Mouse (Mus musculus): ENCODE measurements around the gene Ccdc96. TPM values are rescaled to one million over a fixed set of nuclear protein-coding genes. Genes with fewer than 3 reads are reported as not detected.

Gene Ccdc96
- polyA plus RNA-seq (2012; rRNA removed), result 1.2 and 1.5 TPM in 2 replicates

DNA sequence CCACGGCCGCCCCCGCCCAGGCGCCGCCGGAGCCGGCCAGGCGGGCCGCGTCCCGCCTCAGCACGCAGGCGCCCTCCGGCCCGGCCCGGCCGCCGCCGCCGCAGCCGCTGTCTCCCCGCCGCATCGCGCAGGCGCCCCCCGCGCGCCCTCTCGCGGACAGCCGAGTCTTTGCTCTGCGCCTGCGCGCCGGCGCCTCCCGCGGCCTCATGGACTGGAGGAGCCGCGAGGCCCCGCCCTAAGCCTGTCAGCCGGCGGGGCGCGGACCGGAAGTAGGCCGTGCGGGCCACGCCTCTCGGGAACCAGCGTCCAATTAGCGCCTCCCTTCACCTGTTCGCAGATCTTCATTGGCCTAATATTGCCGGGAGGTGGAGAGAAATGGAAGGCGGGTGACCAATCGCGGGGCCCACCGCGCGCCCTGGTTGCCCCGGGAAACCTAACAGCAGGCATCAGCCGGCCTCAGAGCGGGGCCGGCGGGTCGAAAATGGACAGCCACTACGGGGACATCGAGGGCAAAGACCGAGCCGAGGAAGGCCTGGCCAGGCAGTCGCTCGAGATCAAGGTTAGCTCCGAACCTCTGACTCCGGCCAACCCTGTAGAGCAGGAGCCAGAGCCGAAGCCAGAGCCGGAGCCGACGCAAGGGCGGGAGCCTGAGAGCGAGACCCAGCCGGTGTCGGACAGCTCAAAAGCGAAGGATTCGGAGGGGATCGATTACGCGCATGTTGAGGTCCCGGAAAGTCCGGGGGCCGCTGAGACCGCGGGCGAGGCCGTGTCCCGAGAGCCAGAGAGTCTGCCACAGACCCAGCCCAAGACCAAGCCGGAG is at the start of gene Ccdc96, which contains the start of gene Tada2b:
Ccdc96 (plus strand) TSS at position 418 of the 820 bp plus-strand sequence.
Tada2b (minus strand) TSS at position 115 of the 820 bp plus-strand sequence.
- peak; percentile 97 to 98 for DNase-seq (ENCODE audit: extremely low spot score in 1 of 2, low spot score in 1 of 2)

DNA sequence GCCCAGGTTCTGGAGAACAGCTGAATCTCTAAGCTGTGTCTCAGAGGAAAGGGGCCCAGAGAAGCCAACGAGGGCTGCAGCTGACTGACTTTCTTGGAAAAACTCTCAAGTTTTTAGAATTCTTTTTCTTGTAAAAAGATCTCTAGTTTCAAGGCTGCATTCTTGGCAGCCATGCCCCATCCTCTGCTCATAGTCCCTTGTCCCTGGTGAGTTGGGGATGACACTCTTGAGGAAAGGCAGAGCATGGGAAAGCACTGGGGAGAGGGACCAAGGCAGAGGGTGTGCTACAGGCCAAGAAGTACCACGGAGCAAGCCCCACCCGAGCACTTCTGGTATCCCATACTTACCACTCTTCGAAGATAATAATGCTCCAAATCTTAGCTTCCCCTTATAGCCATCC is 47.5 kb upstream of the Ccdc96 start:
- no peak for DNase-seq (ENCODE audit: extremely low spot score in 1 of 2, low spot score in 1 of 2)

DNA sequence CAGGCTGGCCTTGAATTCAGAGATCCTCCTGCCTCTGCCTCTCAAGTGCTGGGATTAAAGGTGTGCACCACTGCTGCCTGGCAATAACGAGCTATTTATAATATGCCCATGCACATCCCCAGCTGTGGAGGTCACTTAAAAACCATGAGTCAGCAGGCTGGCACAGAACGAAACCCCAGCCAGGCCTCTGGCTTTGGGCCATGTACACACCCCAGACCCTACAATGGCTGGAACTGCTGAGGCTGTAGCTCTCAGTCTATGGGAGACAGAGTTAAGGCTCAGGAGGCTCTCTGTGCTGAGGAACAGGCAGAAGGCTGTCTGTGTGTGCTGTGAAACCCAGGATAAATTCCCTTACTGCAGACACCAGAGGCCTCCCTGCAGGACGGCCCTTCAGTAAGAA is 43.6 kb upstream of the Ccdc96 start:
- DNase-seq (ENCODE audit: extremely low spot score in 1 of 2, low spot score in 1 of 2), result no peak

DNA sequence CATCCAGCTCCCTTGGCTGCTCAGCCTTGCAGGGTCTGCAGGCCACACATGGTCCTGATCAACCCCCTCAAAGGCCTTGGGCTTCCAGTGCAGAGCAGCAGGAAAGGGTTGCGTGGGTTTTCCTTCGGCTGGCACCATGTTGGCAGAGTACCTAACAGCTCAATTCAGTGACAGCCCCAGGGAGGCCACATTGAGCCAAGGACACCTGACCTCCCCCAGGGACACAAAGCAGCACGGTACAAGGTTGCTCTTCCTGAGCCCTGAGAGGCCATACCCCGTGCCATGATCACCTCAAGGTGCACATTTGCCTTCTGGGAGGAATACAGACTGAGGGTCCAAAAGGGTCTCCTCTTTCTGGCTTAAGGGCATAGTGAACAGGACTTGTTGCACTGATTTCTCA is 39.8 kb upstream of the Ccdc96 start:
- DNase-seq (ENCODE audit: extremely low spot score in 1 of 2, low spot score in 1 of 2), result no peak

DNA sequence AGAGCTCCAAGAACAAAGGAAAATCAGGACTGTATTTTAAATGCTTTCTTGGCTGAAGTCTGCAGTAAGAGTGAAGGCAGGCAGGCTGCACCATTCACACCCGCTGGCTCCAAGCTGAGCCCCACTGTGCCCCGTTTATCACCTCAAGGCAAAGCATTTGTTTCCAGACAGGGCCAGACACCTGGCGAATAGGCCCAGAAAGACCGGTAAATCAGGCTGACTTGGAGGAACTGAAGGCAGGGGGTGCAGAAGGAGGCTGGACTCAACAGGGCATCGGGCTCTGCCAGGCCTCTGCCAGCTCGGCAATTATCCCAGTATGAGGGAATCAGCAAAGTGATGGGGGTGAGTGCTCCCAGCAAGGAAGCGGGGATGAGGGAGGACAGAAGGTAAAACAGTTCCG is 39.4 kb upstream of the Ccdc96 start:
- DNase-seq (ENCODE audit: extremely low spot score in 1 of 2, low spot score in 1 of 2), result no peak

DNA sequence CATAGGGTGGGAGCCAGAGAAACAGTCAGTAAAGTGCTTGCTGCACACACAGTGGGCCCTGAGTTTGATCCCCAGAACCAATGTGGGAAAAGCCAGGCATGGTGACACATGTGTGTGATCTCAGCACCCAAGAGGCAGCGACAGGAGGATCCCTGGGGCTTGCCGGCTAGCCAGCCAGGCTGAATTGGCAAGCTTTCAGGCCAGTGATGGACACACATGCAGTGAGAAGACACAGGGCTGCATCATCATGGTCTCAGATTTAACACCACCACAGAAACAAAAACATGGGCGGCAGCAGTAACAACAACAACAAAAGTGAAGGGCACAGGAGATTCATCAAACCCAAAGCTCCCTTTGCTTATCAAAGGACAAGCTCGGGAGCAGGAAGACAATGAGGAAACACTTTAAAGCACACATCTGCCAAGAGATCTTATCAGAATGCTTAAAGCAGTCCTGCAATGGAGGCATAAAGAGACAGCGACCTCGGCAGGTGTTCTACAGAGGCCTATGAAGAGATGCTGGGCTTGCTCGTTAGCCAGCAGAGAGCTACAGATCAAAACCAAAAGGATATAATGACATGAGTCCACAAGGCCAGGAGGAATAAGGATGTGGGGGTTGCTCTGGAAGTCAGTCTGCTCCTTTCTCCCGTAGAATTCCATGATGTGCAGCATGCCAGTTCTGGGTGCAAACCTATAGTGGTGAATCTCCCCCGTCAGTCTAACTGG is 38.1 kb upstream of the Ccdc96 start:
- no peak for DNase-seq (ENCODE audit: extremely low spot score in 1 of 2, low spot score in 1 of 2)

DNA sequence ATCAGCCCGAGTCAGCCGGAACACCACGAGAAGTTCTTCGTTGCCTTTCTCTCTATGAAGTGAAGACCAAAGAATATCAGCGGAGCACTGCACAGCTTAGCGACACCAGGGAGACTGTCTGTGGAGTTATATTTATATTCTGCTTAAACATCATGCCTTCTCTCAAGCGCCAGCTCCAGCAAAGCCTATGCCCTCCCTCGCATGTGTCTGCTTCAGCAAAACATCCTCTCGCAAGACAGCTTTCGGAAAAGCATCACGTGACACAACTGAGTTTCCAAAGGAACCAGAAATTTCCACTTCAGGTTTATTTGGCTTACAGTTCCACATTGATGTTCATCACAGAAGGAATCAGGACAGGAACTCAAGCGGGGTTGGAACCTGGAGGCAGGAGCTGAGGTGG is 36.5 kb upstream of the Ccdc96 start:
- no peak for DNase-seq (ENCODE audit: extremely low spot score in 1 of 2, low spot score in 1 of 2)

DNA sequence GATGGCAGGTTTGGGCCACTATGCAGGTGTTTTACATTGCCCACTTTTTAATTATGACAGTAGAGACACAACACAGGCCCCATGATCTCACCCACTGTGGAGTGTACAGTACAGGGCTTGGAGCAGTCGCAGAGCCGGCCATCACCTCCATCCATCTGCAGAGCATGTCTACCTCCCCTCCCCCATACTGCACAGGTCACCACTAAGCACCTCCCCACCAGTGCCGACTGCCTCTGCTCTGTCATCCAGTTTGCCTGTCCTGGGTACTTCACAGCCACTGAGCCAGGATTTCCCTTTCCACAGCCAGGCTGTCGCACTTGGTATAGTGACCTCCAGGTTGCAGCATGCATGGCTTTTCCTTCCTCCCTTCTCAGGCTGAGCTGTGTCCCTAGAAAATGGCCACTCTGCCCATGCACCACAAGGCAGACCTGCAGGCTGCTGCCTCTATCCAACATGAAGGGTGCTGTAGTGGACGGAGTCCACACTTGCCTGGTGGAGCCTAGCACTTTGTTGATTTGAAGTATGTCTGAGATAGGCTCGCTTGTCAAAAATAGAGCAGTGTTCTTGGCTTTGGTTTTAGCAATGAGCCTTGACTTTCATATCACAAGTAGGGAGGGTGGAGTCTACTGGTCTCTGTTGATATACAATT is 34.6 kb upstream of the Ccdc96 start:
- DNase-seq (ENCODE audit: extremely low spot score in 1 of 2, low spot score in 1 of 2), result no peak

DNA sequence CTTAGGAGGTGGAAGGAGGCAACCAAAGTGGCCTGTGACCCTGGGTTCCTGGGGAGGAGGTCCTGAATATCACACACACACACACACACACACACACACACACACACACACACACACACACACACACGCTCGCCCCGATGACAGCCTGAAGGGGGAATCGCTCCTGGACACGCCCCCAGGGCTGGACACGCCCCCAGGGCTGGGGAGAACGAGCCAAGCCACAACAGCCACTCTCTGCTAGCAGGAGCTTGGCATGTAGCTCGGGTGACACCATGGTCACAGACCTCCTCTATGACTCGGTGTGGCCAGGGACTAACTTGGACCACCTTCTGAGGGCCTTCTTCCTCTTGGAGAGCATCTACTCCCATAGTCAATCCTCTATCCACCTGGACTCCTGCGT is 33.3 kb upstream of the Ccdc96 start:
- no peak for DNase-seq (ENCODE audit: extremely low spot score in 1 of 2, low spot score in 1 of 2)

DNA sequence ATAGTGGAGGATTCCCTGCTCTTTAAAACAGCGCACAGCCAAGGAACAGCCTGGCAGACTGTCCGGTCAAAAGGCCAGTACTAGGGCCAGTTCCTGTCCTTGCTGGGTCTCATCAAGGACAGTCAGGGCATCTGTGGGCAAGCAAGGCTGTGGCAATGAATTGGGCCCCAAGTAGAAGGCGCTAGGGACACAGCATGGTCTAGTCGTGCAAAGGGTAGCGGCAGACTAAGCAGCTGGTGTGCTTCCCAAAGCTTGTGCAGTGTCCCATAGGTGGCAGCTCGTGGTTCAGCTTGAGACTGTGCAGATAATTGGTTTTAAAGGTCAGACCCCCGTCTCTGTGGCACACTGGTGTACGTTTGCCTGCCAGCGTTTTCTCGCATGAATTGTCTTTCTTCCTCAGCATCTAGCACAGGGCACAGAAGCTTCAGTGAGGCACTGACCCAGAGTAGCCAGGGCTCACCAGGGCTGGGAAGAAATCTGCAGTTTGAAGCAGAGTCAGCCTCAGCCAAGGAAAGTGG is 32.5 kb upstream of the Ccdc96 start:
- no peak for DNase-seq (ENCODE audit: extremely low spot score in 1 of 2, low spot score in 1 of 2)

DNA sequence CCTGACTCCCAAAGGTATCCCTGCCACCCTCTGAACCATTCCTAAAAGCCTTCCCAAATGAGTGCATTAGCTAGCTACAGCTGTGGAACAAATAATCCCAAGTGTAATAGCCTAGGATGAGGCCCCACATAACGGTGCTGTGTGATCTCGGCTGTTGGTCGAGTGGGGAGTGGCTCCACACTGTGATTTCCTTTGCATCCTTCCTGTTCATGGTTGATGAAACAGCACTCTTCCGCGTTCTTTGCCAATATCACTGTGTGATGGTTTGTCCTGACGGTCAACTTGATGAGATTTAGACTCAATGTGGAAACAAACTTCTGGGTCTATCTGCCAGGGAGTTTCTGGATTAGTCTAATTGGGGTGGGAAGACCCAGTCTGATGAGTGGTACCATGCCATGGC is 31.6 kb upstream of the Ccdc96 start:
- no peak for DNase-seq (ENCODE audit: extremely low spot score in 1 of 2, low spot score in 1 of 2)

DNA sequence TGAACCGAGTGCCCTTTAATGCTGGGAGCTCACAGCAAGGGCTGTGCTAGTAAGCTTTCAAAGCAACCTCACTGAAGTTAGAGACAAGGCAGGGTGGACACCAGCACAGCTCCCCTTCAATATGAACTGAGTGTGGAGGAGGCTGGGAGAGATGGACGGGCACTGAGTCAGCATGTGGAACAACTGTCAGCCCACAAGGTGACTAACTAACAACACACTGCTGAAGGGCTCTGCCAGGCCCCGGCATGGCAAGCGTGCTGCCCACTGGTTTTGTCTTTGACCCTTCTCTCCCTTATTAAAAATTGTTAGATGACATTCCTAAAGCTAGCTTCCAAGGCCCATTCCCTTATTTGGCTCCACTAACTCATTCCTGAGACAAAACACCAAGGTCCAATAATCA is 26.7 kb upstream of the Ccdc96 start:
- peak in 1 of 2 experiments; percentile 35 for DNase-seq (ENCODE audit: extremely low spot score in 1 of 2, low spot score in 1 of 2)

DNA sequence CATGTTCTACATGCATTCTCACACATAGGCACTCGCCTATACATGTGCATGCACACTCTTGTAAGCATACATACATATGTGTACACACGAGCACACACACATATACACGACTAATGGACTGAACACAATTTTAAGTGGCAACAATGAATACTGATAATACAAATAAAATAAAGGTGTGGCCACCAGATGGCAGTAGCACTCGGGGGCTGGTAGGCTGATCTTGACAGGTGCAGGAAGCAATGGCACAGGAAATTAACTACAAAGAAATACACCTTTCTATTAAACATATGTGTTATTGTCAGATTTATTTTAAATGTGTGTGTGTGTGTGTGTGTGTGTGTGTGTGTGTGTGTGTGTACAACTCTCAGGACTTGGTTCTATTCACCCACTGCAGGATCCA is 25.5 kb upstream of the Ccdc96 start:
- peak in 1 of 2 experiments; percentile 72 for DNase-seq (ENCODE audit: extremely low spot score in 1 of 2, low spot score in 1 of 2)

DNA sequence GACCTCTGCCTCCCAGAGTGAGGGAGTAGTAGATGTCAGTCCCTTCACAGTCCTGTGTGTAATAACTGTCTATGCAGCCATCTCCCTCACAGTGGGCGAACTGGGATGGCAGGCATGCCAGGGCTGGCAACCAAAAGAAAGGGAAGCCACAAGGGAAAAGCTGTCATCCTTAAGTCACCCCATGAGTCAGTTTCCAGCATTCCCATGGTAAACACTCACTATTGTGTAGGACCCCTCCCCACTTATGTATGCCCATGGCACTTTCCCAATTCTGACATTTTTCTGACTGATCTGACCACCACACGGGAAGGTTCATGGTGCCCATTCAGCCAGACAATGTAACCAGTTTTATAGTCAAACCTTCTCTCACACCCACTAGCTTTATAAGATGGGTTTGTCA is 23.7 kb upstream of the Ccdc96 start:
- DNase-seq (ENCODE audit: extremely low spot score in 1 of 2, low spot score in 1 of 2), result no peak

DNA sequence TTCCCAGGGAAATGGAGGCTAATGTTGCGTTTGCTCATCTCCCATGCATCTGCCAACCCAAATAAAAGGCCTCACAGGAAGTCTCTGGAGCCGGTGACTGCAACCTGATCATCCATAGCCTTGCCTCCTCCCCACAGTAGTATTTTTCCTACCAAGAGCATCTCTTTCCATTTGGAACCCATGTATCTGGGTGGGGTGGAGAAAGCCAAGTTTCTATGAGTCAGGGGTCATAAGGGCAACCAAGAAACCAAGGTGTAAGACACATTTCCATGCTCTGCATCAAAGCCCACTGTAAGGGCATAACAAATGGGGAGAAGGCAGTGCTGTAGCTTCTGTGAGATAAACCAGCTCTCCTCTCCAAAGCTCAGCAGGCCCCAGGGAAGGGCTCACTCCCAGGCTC is 23.2 kb upstream of the Ccdc96 start:
- DNase-seq (ENCODE audit: extremely low spot score in 1 of 2, low spot score in 1 of 2), result no peak

DNA sequence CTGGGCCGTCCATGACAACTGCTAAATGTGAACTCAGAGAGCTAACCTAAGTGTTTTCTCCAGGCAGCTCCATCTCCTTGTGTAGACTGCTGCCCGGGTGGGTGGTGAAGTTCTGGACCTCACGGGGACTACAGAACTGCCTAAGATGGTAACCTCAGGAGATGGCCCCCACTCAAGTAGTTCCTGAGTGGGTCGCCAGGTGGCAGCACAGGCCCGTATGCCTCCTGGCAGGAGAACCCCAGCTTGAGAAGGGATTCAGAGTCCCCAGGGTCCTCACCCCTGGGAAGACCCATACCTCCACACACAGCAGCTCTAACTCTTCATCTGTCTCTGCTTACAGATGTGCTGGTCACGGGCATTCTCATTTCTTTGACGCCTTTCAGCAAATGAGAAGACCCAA is 21.6 kb upstream of the Ccdc96 start:
- peak; percentile 51 to 89 for DNase-seq (ENCODE audit: extremely low spot score in 1 of 2, low spot score in 1 of 2)

DNA sequence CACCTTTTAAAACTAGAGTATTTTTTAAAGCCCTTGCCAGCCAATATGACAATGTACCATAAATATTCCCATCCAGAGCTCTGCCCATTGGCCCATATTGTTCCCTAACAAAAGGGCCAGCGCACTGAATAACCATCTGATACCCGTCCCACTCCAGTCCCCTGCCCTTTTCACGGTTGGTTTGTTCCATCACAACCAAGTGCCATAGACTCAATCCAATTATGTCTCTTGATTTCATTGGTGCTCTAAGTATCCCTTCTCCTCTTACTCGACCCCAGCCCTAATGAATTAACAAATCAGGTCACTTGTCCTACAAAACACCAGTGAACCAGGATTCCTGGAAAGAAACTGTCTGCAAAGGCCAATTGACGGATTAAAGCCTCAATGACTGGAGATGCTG is 21.0 kb upstream of the Ccdc96 start:
- DNase-seq (ENCODE audit: extremely low spot score in 1 of 2, low spot score in 1 of 2), result no peak

DNA sequence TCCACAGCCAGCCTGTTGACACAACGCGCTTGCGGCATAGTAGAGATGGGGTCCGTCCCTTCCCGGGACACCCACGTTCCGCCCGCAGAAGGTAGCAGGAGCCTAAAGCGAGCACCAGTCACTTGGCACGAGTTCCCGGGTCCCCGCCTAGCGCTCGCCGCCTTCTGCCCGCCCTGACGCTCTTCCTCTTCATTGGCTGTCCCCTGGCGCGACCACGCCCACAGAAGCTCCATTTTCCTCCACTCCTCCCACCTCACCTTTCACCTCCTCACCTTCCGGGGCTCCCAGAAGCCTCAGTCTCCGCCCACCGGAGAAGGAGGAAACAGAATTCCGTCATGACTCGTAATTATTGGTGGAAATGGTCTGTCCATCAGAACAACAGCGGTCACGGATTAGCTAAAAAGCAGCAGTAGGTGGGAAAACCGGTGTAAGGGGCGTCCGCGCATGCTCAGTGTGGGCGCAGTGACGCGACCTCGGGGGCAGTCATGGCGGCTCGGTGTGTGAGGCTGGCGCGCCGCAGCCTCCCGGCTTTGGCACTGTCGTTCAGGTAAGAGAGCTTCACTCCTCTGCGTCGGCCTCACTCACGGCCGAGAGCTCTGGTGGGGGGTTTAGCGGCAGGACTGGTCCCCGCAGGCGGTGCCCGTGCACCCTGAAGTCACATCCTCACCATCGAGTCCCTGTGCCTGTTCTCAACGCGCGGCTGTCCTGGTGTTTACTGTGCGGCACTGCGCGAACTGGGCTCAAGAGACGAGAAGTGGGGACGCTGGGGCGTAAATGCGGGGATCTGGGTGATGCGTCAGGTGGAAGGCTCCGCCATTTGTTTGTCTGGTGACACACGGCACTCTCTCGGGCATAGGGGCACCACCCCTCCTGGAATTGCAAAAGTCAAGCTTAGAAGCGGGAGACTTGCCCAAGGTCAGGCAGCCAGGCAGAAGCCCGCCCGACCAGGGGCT is 19.4 kb upstream of the Ccdc96 start, which contains the start of gene Grpel1:
Grpel1 (plus strand) TSS at position 290 of the 953 bp plus-strand sequence.
- peak; percentile 99 for DNase-seq (ENCODE audit: extremely low spot score in 1 of 2, low spot score in 1 of 2)

DNA sequence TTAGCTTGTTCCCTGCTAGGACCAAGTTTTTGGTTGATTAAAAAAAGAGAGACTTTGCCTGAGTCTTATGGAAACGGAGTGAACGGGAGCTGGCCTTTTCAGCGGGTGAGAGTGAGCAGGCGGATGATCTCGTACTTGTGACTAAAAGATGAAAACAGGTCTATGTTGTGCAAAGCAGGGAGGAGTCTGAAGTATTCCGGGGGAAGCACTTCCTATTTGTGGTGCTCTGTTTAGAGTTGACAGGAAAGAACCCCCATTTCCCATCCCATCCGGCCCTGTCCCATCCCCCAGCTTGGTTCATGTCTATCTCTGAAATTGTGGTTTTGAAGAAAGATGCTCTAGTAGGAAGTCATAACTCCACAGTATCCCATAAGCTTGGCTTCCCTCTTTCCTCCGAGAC is 18.5 kb upstream of the Ccdc96 start:
- DNase-seq (ENCODE audit: extremely low spot score in 1 of 2, low spot score in 1 of 2), result no peak

DNA sequence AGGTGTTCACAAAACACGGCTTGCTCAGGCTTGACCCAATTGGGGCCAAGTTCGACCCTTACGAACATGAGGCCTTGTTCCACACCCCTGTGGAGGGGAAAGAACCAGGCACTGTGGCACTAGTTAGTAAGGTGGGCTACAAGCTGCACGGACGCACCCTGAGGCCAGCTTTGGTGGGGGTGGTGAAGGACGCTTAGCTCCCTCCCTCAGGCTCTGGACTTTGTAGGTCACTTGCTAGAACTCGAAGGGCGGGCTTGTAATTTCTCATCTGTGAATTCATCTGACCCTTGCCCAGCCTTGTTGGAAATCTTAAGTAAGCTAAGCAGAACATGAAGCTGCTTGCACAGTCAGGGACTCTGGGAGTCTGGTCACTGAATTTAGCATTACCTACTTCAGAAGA is 13.2 kb upstream of the Ccdc96 start:
- DNase-seq (ENCODE audit: extremely low spot score in 1 of 2, low spot score in 1 of 2), result no peak

Measured in frontal cortex, adult 2 months (tissue).